36 mouse cellular contexts compared by ENCODE assay signal in the genomic region with DNA sequence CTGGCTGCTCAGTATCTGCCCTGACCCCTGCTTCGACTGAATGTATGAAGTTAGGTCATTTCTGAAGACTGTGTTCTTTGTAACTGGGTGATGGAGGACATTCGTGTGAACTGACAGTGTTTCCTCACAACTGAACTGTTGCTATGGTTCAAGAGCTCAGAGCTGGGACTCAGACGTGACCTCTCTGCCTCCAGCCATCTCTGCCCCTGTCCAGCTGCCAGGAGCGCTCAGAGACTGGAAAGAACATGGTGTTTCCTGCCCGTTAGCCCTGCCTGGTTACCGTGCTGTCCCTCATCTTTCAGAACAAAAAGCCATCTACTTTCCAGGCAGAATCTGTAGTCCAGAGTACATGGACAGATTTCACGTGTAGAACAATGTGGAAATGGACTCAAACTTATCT. TPM values are rescaled to one million over a fixed set of nuclear protein-coding genes. Genes with fewer than 3 reads are reported as not detected.
DNase-seq lines count a peak whose midpoint lies in the region; ATAC-seq and TF ChIP-seq lines count a peak whose summit lies in the region.
"Had no signal": no experiment of that assay in that cellular context is flagged by ENCODE, and none has a peak within 500 bp of the region (broad histone marks: within the 10 kb centered on the region; RNA-seq: fewer than 3 reads in every experiment).

No protein-coding gene starts in this region.

- no peak for TF ChIP-seq POLR2A in kidney, adult 2 months (IDR thresholded peaks at IDR 0.05; ENCODE audit: low read depth, low read length)

- peak; percentile 42 for DNase-seq in gastrocnemius, adult 2 months
- no peak for DNase-seq in gastrocnemius, postnatal 10 days
- peak; percentile 1 for DNase-seq in kidney, adult 2 months
- DNase-seq in heart, postnatal 0 days (ENCODE audit: low spot score): no peak
- DNase-seq in heart, postnatal 4 days: peak; percentile 55
- DNase-seq in midbrain, embryonic 14.5 days: no peak
- DNase-seq: adrenal gland, postnatal 14 days; cerebellum, adult 11 months; cerebellum, adult 9-11 months; embryo, embryonic 11 days; kidney, postnatal 25 days; liver; lung, adult 2 months; lung, postnatal 10 days; right cerebral cortex, adult 18-20 months; thymus, postnatal 4 days had no signal

- no peak for TF ChIP-seq CTCF in gastrocnemius, adult 2 months (IDR thresholded peaks at IDR 0.05)
- TF ChIP-seq CTCF in kidney, adult 2 months (conservative IDR thresholded peaks at IDR 0.05; ENCODE audit: insufficient read depth, insufficient read length, low read depth, low read length): no peak
- no peak for TF ChIP-seq CTCF in heart, postnatal 0 days (IDR thresholded peaks at IDR 0.05; ENCODE audit: low read depth)

- no peaks in the 10 kb centered on the region for H3K9me3 ChIP-seq in kidney, embryonic 15.5 days (replicated peaks)
- no peaks in the 10 kb centered on the region for H3K9me3 ChIP-seq in heart, postnatal 0 days (replicated peaks; ENCODE audit: control insufficient read depth, low read length)
- H3K9me3 ChIP-seq in midbrain, embryonic 13.5 days: no peaks in the 10 kb centered on the region
- no peaks in the 10 kb centered on the region for H3K9me3 ChIP-seq in midbrain, embryonic 14.5 days (ENCODE audit: control insufficient read depth, low read length)
- H3K9me3 ChIP-seq: embryonic facial prominence, embryonic 12.5 days; G1E; midbrain, embryonic 15.5 days; neural tube, embryonic 15.5 days had no signal

- H3K27me3 ChIP-seq in kidney, adult 2 months (replicated peaks; ENCODE audit: control insufficient read depth, insufficient read depth, low read length): no peaks in the 10 kb centered on the region
- H3K27me3 ChIP-seq in kidney, embryonic 15.5 days: no peaks in the 10 kb centered on the region
- H3K27me3 ChIP-seq in heart, postnatal 0 days (ENCODE audit: control insufficient read depth, insufficient read depth, low read length): no peaks in the 10 kb centered on the region
- H3K27me3 ChIP-seq in midbrain, embryonic 13.5 days: no peaks in the 10 kb centered on the region
- no peaks in the 10 kb centered on the region for H3K27me3 ChIP-seq in midbrain, embryonic 14.5 days (ENCODE audit: control insufficient read depth, insufficient read depth, low read length)
- H3K27me3 ChIP-seq: embryonic facial prominence, embryonic 12.5 days; midbrain, embryonic 15.5 days; neural tube, embryonic 15.5 days had no signal

- no peak overlapping the region for H3K4me3 ChIP-seq in gastrocnemius, adult 2 months
- no peak overlapping the region for H3K4me3 ChIP-seq in kidney, adult 2 months (ENCODE audit: insufficient read depth, low read depth, low read length)
- H3K4me3 ChIP-seq in kidney, embryonic 15.5 days (replicated peaks): no peak overlapping the region
- H3K4me3 ChIP-seq in heart, postnatal 0 days (ENCODE audit: low read depth, low read length): no peak overlapping the region
- H3K4me3 ChIP-seq in midbrain, embryonic 13.5 days (replicated peaks): no peak overlapping the region
- no peak overlapping the region for H3K4me3 ChIP-seq in midbrain, embryonic 14.5 days (replicated peaks; ENCODE audit: low read depth, low read length)
- H3K4me3 ChIP-seq: embryonic facial prominence, embryonic 12.5 days; midbrain, embryonic 15.5 days; neural tube, embryonic 15.5 days had no signal

- no peak overlapping the region for H3K27ac ChIP-seq in gastrocnemius, adult 2 months
- no peak overlapping the region for H3K27ac ChIP-seq in kidney, adult 2 months (ENCODE audit: insufficient read depth, low read depth, low read length)
- no peak overlapping the region for H3K27ac ChIP-seq in kidney, embryonic 15.5 days
- no peak overlapping the region for H3K27ac ChIP-seq in heart, postnatal 0 days (ENCODE audit: low read depth)
- no peak overlapping the region for H3K27ac ChIP-seq in midbrain, embryonic 13.5 days
- H3K27ac ChIP-seq in midbrain, embryonic 14.5 days (replicated peaks; ENCODE audit: low read depth, low read length): no peak overlapping the region
- H3K27ac ChIP-seq: embryonic facial prominence, embryonic 12.5 days; hindbrain, embryonic 14.5 days; liver, embryonic 14.5 days; macrophage; midbrain, embryonic 15.5 days; neural tube, embryonic 15.5 days; stomach, postnatal 0 days had no signal

- ATAC-seq in kidney, embryonic 15.5 days (replicated peaks; ENCODE audit: low FRiP score): no peak
- peak; percentile 71 for ATAC-seq in heart, postnatal 0 days (ENCODE audit: insufficient read depth, low read depth)
- no peak for ATAC-seq in midbrain, embryonic 13.5 days
- no peak for ATAC-seq in midbrain, embryonic 14.5 days (ENCODE audit: low FRiP score, low TSS enrichment)
- ATAC-seq: forebrain, embryonic 16.5 days; intestine, postnatal 0 days; midbrain, embryonic 15.5 days; Patski had no signal

- intact Hi-C loops in gastrocnemius, adult 2 months (cut with DNase I): no loop called here

- no peaks in the 10 kb centered on the region for H3K36me3 ChIP-seq in kidney, adult 2 months (ENCODE audit: control insufficient read depth, insufficient read depth, low read length)
- H3K36me3 ChIP-seq in kidney, embryonic 15.5 days: no peaks in the 10 kb centered on the region
- H3K36me3 ChIP-seq in heart, postnatal 0 days (replicated peaks; ENCODE audit: control insufficient read depth, insufficient read depth, low read length): no peaks in the 10 kb centered on the region
- no peaks in the 10 kb centered on the region for H3K36me3 ChIP-seq in midbrain, embryonic 13.5 days
- H3K36me3 ChIP-seq in midbrain, embryonic 14.5 days (ENCODE audit: control insufficient read depth, insufficient read depth, low read length): no peaks in the 10 kb centered on the region
- H3K36me3 ChIP-seq: embryonic facial prominence, embryonic 12.5 days; G1E; midbrain, embryonic 15.5 days; neural tube, embryonic 15.5 days had no signal

- no peak for TF ChIP-seq EP300 in heart, postnatal 0 days (IDR thresholded peaks at IDR 0.05; ENCODE audit: low read depth)

- no peak overlapping the region for H3K9ac ChIP-seq in kidney, embryonic 15.5 days
- H3K9ac ChIP-seq in heart, postnatal 0 days (replicated peaks; ENCODE audit: low read depth, low read length): no peak overlapping the region
- H3K9ac ChIP-seq in midbrain, embryonic 13.5 days (replicated peaks): no peak overlapping the region
- no peak overlapping the region for H3K9ac ChIP-seq in midbrain, embryonic 14.5 days (replicated peaks; ENCODE audit: low read length)
- H3K9ac ChIP-seq: embryonic facial prominence, embryonic 12.5 days; hindbrain, embryonic 14.5 days; liver, embryonic 14.5 days; midbrain, embryonic 15.5 days; neural tube, embryonic 15.5 days had no signal

- no peak overlapping the region for H3K4me2 ChIP-seq in kidney, embryonic 15.5 days
- no peak overlapping the region for H3K4me2 ChIP-seq in heart, postnatal 0 days (ENCODE audit: low read depth, low read length)
- no peak overlapping the region for H3K4me2 ChIP-seq in midbrain, embryonic 13.5 days (replicated peaks)
- no peak overlapping the region for H3K4me2 ChIP-seq in midbrain, embryonic 14.5 days (ENCODE audit: low read length)
- H3K4me2 ChIP-seq: embryonic facial prominence, embryonic 12.5 days; hindbrain, embryonic 14.5 days; midbrain, embryonic 15.5 days; neural tube, embryonic 15.5 days had no signal

- 39% methylated on average over 7 of the region's 7 CpGs for WGBS in kidney, adult 2 months
- WGBS in kidney, embryonic 15.5 days: 58% methylated on average over 7 of the region's 7 CpGs
- WGBS in heart, postnatal 0 days: 41% methylated on average over 7 of the region's 7 CpGs
- WGBS in midbrain, embryonic 13.5 days: 74% methylated on average over 7 of the region's 7 CpGs
- WGBS in midbrain, embryonic 14.5 days: 72% methylated on average over 7 of the region's 7 CpGs

- H3K4me1 ChIP-seq in kidney, adult 2 months (ENCODE audit: control insufficient read depth, insufficient read depth, low read length): no peaks in the 10 kb centered on the region
- no peaks in the 10 kb centered on the region for H3K4me1 ChIP-seq in kidney, embryonic 15.5 days
- H3K4me1 ChIP-seq in heart, postnatal 0 days (ENCODE audit: control insufficient read depth, insufficient read depth): 0 out of 2 replicates have a peak, but pooled peaks cover 4% of the 10 kb centered on the region
- H3K4me1 ChIP-seq in midbrain, embryonic 13.5 days (replicated peaks): peaks cover 7% of the 10 kb centered on the region; the same call in 1 of the 2 replicates
- H3K4me1 ChIP-seq in midbrain, embryonic 14.5 days (ENCODE audit: control insufficient read depth, insufficient read depth, low read length): no peaks in the 10 kb centered on the region
- H3K4me1 ChIP-seq: embryonic facial prominence, embryonic 12.5 days; midbrain, embryonic 15.5 days; neural tube, embryonic 15.5 days had no signal

RNA-seq across cellular contexts. Expression of a gene that starts 39.5 kb away (rescaled TPM):
- not detected for total RNA-seq in gastrocnemius, adult 2 months (2021)
- not detected for total RNA-seq in gastrocnemius, postnatal 10 days (2021)
- polyA plus RNA-seq in kidney, adult 2 months (2012; rRNA removed): not detected in 2 replicates
- 0.38 and 0.41 TPM in 2 replicates for polyA plus RNA-seq in kidney, embryonic 15.5 days (2015; fragmentation: Nextera tagmentation; extraction: Ambion mirVana)
- 0.12 TPM in 1 of 2 replicates, not detected in the other for total RNA-seq in heart, postnatal 0 days (2014; rRNA removed; ENCODE audit: low replicate concordance)
- not detected in 2 replicates for polyA plus RNA-seq in heart, postnatal 0 days (2015; fragmentation: Nextera tagmentation; extraction: Ambion mirVana)
- total RNA-seq in heart, postnatal 4 days (2021): not detected
- polyA plus RNA-seq in midbrain, embryonic 13.5 days (2015; fragmentation: Nextera tagmentation; extraction: Ambion mirVana): 5.5 and 6.4 TPM in 2 replicates
- polyA plus RNA-seq in midbrain, embryonic 14.5 days (2014; fragmentation: Nextera tagmentation; extraction: Ambion mirVana): 6.3 and 17.6 TPM in 2 replicates
- total RNA-seq: G1E; hematopoietic stem cell, adult 5-6 weeks; megakaryocyte-erythroid progenitor cell, adult 5-6 weeks had no signal
- polyA plus RNA-seq: G1E; gonadal fat pad, adult 2 months; kidney, embryonic 14.5 days; limb, embryonic 11.5 days; liver, embryonic 14.5 days; macrophage; Patski; spleen, adult 2 months; thymus, postnatal 0 days had no signal

Comparison
In these comparisons a context has a peak if more than half of its experiments do, and no peak if none do; other contexts are left out.
1. DNase-seq: peak in gastrocnemius, adult 2 months (single experiment), kidney, adult 2 months (single experiment) and heart, postnatal 4 days (single experiment); none in gastrocnemius, postnatal 10 days (single experiment), heart, postnatal 0 days (single experiment) and midbrain, embryonic 14.5 days (single experiment).